In genomic region chr11:116463833-116464232, GRCm38 (mm10) we compare ENCODE assay signal across 7 mouse cellular contexts. TPM values are rescaled to one million over a fixed set of nuclear protein-coding genes. Genes with fewer than 3 reads are reported as not detected.
DNase-seq lines count a peak whose midpoint lies in the region; ATAC-seq and TF ChIP-seq lines count a peak whose summit lies in the region.

No protein-coding gene starts in this region.

- no peak overlapping the region for H3K4me2 ChIP-seq in intestine, embryonic 16.5 days (ENCODE audit: low read depth, low read length)
- no peak overlapping the region for H3K4me2 ChIP-seq in midbrain, embryonic 13.5 days (replicated peaks)

- 3% methylated on average over 2 of the region's 2 CpGs for WGBS in intestine, embryonic 16.5 days
- WGBS in midbrain, embryonic 13.5 days, result 10% methylated on average over 2 of the region's 2 CpGs

- no peak overlapping the region for H3K4me3 ChIP-seq in gastrocnemius, adult 2 months
- H3K4me3 ChIP-seq in intestine, embryonic 16.5 days (ENCODE audit: low read length), result no peak overlapping the region
- H3K4me3 ChIP-seq in midbrain, embryonic 13.5 days (replicated peaks), result no peak overlapping the region

- TF ChIP-seq CTCF in gastrocnemius, adult 2 months (IDR thresholded peaks at IDR 0.05), result peak; percentile 79

- no peaks in the 10 kb centered on the region for H3K27me3 ChIP-seq in intestine, embryonic 16.5 days (replicated peaks; ENCODE audit: control insufficient read depth, insufficient read depth, low read length)
- no peaks in the 10 kb centered on the region for H3K27me3 ChIP-seq in midbrain, embryonic 13.5 days

- H3K4me1 ChIP-seq in intestine, embryonic 16.5 days (ENCODE audit: control insufficient read depth, insufficient read depth, low read length), result no peaks in the 10 kb centered on the region
- H3K4me1 ChIP-seq in midbrain, embryonic 13.5 days (replicated peaks), result 0 out of 2 replicates have a peak, but pooled peaks cover 3% of the 10 kb centered on the region

- DNase-seq in ZHBTc4 (ENCODE audit: low read depth, low spot score), result peak; percentile 92
- peak; percentile 86 to 92 for DNase-seq in cerebellum, postnatal 14 days
- DNase-seq in gastrocnemius, adult 2 months, result peak; percentile 91
- peak; percentile 78 to 85 for DNase-seq in left cerebral cortex, postnatal 25 days (ENCODE audit: low spot score in 2 of 2)
- DNase-seq in spleen, postnatal 10 days (ENCODE audit: low spot score in 2 of 2), result peak; percentile 83 to 90

- peak; percentile 91 for ATAC-seq in intestine, embryonic 16.5 days
- peak; percentile 68; the same call in 1 of the 2 replicates for ATAC-seq in midbrain, embryonic 13.5 days

- H3K36me3 ChIP-seq in intestine, embryonic 16.5 days (ENCODE audit: control insufficient read depth, insufficient read depth, low read length), result no peaks in the 10 kb centered on the region
- no peaks in the 10 kb centered on the region for H3K36me3 ChIP-seq in midbrain, embryonic 13.5 days

- H3K9ac ChIP-seq in intestine, embryonic 16.5 days (ENCODE audit: low read depth, low read length), result no peak overlapping the region; the same call in 1 of the 2 replicates
- H3K9ac ChIP-seq in midbrain, embryonic 13.5 days (replicated peaks), result no peak overlapping the region

- H3K9me3 ChIP-seq in intestine, embryonic 16.5 days (ENCODE audit: control insufficient read depth, low read length), result no peaks in the 10 kb centered on the region
- H3K9me3 ChIP-seq in midbrain, embryonic 13.5 days, result no peaks in the 10 kb centered on the region

- intact Hi-C loops in gastrocnemius, adult 2 months (cut with DNase I), result loop anchor here (1.0 kb wide), 2 partner anchors 145 to 238 kb away; no protein-coding TSS in a partner anchor
- intact Hi-C loops in left cerebral cortex, postnatal 25 days (cut with DNase I), result loop anchor here (5.0 to 10.0 kb wide), 2 partner anchors 237 to 529 kb away; partner anchors contain the start of genes Recql5 and Sap30bp

- no peak overlapping the region for H3K27ac ChIP-seq in gastrocnemius, adult 2 months
- no peak overlapping the region for H3K27ac ChIP-seq in intestine, embryonic 16.5 days (ENCODE audit: low read length)
- H3K27ac ChIP-seq in midbrain, embryonic 13.5 days, result no peak overlapping the region

RNA-seq across cellular contexts. Expression of gene Qrich2, which starts 2.2 kb away (rescaled TPM):
- under 1 TPM in 1 of 2 experiments, not detected in 1; 0.06 TPM for total RNA-seq in gastrocnemius, adult 2 months (2021)
- polyA plus RNA-seq in intestine, embryonic 16.5 days (2015; fragmentation: Nextera tagmentation; extraction: Ambion mirVana), result 0.39 TPM in 2 replicates
- total RNA-seq in left cerebral cortex, postnatal 25 days (2021), result not detected
- polyA plus RNA-seq in midbrain, embryonic 13.5 days (2015; fragmentation: Nextera tagmentation; extraction: Ambion mirVana), result not detected in 2 replicates

RNA-seq across cellular contexts. Expression of gene Ubald2, which starts 29.9 kb away (rescaled TPM):
- 10 to 100 TPM; 38.7 to 50.9 TPM for total RNA-seq in gastrocnemius, adult 2 months (2021)
- polyA plus RNA-seq in intestine, embryonic 16.5 days (2015; fragmentation: Nextera tagmentation; extraction: Ambion mirVana), result 47.2 and 55.0 TPM in 2 replicates
- total RNA-seq in left cerebral cortex, postnatal 25 days (2021), result 10 to 100 TPM; 31.3 to 33.7 TPM
- 47.7 and 50.3 TPM in 2 replicates for polyA plus RNA-seq in midbrain, embryonic 13.5 days (2015; fragmentation: Nextera tagmentation; extraction: Ambion mirVana)

RNA-seq across cellular contexts. Expression of gene Prpsap1, which starts 30.2 kb away (rescaled TPM):
- total RNA-seq in gastrocnemius, adult 2 months (2021), result 10 to 100 TPM; 14.2 to 15.1 TPM
- 260 and 274 TPM in 2 replicates for polyA plus RNA-seq in intestine, embryonic 16.5 days (2015; fragmentation: Nextera tagmentation; extraction: Ambion mirVana)
- 10 to 100 TPM; 65.7 to 76.2 TPM for total RNA-seq in left cerebral cortex, postnatal 25 days (2021)
- 175 and 187 TPM in 2 replicates for polyA plus RNA-seq in midbrain, embryonic 13.5 days (2015; fragmentation: Nextera tagmentation; extraction: Ambion mirVana)

RNA-seq across cellular contexts. Expression of gene Rnf157, which starts 51.0 kb away (rescaled TPM):
- 10 to 100 TPM; 24.3 to 32.0 TPM for total RNA-seq in gastrocnemius, adult 2 months (2021)
- polyA plus RNA-seq in intestine, embryonic 16.5 days (2015; fragmentation: Nextera tagmentation; extraction: Ambion mirVana), result 4.4 and 5.2 TPM in 2 replicates
- 100 to 1,000 TPM; 252 to 278 TPM for total RNA-seq in left cerebral cortex, postnatal 25 days (2021)
- polyA plus RNA-seq in midbrain, embryonic 13.5 days (2015; fragmentation: Nextera tagmentation; extraction: Ambion mirVana), result 25.7 and 31.3 TPM in 2 replicates

Comparison
In these comparisons a context has a peak if more than half of its experiments do, and no peak if none do; other contexts are left out.
1. RNA of gene Prpsap1, which starts 30.2 kb away (total RNA-seq): 65.7 to 76.2 TPM in left cerebral cortex, postnatal 25 days; 14.2 to 15.1 TPM in gastrocnemius, adult 2 months; every median in the first group is over 4 times any median in the second.
2. Peak in every context shown above with its lines, with median percentiles within 50 percentile points of each other: DNase-seq.